Mouse (Mus musculus) stomach, postnatal 0 days (tissue): ENCODE results near the gene Vsig10.
A peak's percentile ranks its signal among the peaks of the same experiment; 100 is the strongest.

Experiments
- CTCF ChIP-seq: IDR thresholded peaks from 2 replicates; pipeline ENCODE4 v1.5.1; 2016; ENCODE audit warnings: antibody characterized with exemption, low read depth, mild to moderate bottlenecking, moderate library complexity
- EP300 ChIP-seq: optimal IDR thresholded peaks from 2 replicates; pipeline ENCODE3; 2016; ENCODE audit warnings: antibody characterized with exemption

DNA sequence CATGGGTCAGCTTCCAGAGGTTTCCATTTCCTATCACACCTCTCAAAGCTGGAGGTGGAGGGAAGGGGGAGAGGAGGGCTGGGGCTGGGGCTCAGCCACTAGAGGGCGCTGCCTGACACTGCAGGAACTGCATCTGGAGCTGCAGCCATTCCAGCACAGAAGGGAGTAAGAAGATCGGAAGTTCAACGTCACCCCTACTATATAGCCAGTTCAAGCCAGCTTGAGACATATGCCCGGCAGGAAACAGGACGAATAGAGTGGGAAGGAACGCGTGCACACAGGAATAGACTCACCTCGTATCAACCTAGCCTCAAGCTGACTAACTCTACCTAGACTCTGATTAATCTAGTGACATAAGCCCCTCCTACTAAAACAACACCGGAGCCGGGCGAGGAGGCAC, 11.2 kb upstream of the Vsig10 start:
- TF ChIP-seq CTCF = peak; percentile 88
- no peak for TF ChIP-seq EP300
